Mouse (Mus musculus): Measurements from ENCODE around the gene Rusc2.

- no peak for TF ChIP-seq CTCF (IDR thresholded peaks at IDR 0.05; ENCODE audit: extremely low read depth, insufficient read depth, low read length)
- TF ChIP-seq POLR2A (IDR thresholded peaks at IDR 0.05; ENCODE audit: extremely low read depth, insufficient read depth, low read length): no peak
Measured at GRCm38 (mm10) chr4:43415221-43416070, 33.7 kb downstream of the Rusc2 start.
